Mouse (Mus musculus) skeletal muscle tissue, adult 2 months (tissue): ENCODE results near the gene Zmynd15.
A peak's percentile ranks its signal among the peaks of the same experiment; 100 is the strongest.
"Not testable (repeated sequence)": the region's sequence is repeated elsewhere in the genome, so short reads cannot be mapped to it uniquely, and the experiment has no call there.

Experiments
- DNase-seq: peaks from one replicate; pipeline ENCODE4 v3.0.0-alpha.2; 2012; ENCODE audit warnings: low read depth, low spot score

Zmynd15 gene

GRCm38 (mm10) chr11:70447373-70447772 is 11.9 kb upstream of the Zmynd15 start:
- DNase-seq, result no peak

- DNase-seq, result no peak
Measured at GRCm38 (mm10) chr11:70450926-70451325, 8.3 kb upstream of the Zmynd15 start.

- peak; percentile 93 for DNase-seq
Measured at GRCm38 (mm10) chr11:70451797-70452498, 7.3 kb upstream of the Zmynd15 start, which contains the start of gene Med11. Gene Med11, plus strand, starts transcription at chr11:70451919.

GRCm38 (mm10) chr11:70453261-70454044 is 5.8 kb upstream of the Zmynd15 start:
- DNase-seq, result no peak

- no peak for DNase-seq
Measured at GRCm38 (mm10) chr11:70459601-70460101, 418 bp downstream of the Zmynd15 start, which contains the start of gene Cxcl16. Gene Cxcl16, minus strand, starts transcription at chr11:70459984.

- DNase-seq, result no peak
Measured at GRCm38 (mm10) chr11:70463970-70464369, 4.7 kb downstream of the Zmynd15 start.

GRCm38 (mm10) chr11:70465211-70465610 is 6.0 kb downstream of the Zmynd15 start:
- DNase-seq, result no peak

- no peak for DNase-seq
Measured at GRCm38 (mm10) chr11:70465824-70466223, 6.6 kb downstream of the Zmynd15 start.

GRCm38 (mm10) chr11:70467902-70468619 is 8.8 kb downstream of the Zmynd15 start:
- DNase-seq, result no peak

- DNase-seq, result no peak
Measured at GRCm38 (mm10) chr11:70469764-70470163, 10.5 kb downstream of the Zmynd15 start.

GRCm38 (mm10) chr11:70472716-70473115 is 13.5 kb downstream of the Zmynd15 start:
- no peak for DNase-seq

- not testable (repeated sequence) for DNase-seq
Measured at GRCm38 (mm10) chr11:70473291-70473690, 14.1 kb downstream of the Zmynd15 start.

GRCm38 (mm10) chr11:70474872-70475534 is 15.8 kb downstream of the Zmynd15 start:
- no peak for DNase-seq

- no peak for DNase-seq
Measured at GRCm38 (mm10) chr11:70485498-70485897, 26.3 kb downstream of the Zmynd15 start.

GRCm38 (mm10) chr11:70487816-70488215 is 28.6 kb downstream of the Zmynd15 start:
- peak; percentile 25 for DNase-seq

- peak; percentile 84 for DNase-seq
Measured at GRCm38 (mm10) chr11:70489138-70489537, 29.9 kb downstream of the Zmynd15 start.

- peak; percentile 25 for DNase-seq
Measured at GRCm38 (mm10) chr11:70489684-70490083, 30.5 kb downstream of the Zmynd15 start.

- no peak for DNase-seq
Measured at GRCm38 (mm10) chr11:70499566-70500475, 40.6 kb downstream of the Zmynd15 start.

- DNase-seq, result no peak
Measured at GRCm38 (mm10) chr11:70500476-70500812, 41.2 kb downstream of the Zmynd15 start.

GRCm38 (mm10) chr11:70502018-70502417 is 42.8 kb downstream of the Zmynd15 start:
- DNase-seq, result no peak
